Mouse (Mus musculus) 3134 (cell line): ENCODE measurements around the gene Arhgef10l.
A peak's percentile ranks its signal among the peaks of the same experiment; 100 is the strongest.

Experiments
- DNase-seq: peaks from one replicate; pipeline ENCODE4 v3.0.0-alpha.2; 2011; ENCODE audit warnings: low spot score; ENCODE audit not compliant: insufficient read length; ENCODE audit errors: extremely low read depth

The Arhgef10l gene

DNA sequence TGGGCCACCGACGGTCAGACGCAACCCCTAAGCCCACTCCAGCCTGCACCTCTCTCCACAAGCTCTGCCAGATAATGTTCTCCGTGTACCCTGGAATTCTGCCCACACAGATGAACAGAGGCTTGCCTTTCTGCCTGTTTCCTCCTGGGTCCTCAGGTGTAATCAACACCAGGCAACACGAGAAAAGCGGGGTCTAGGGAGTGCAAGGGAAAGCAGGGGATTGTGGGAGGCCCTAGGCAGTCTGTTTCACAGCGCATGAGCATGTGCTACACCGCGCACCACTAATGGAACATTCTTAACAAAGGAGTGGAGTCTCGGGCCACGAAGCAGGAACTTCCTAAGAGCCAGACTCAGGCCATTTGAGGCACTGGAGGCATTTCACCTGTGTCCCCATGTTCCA is 182.7 kb downstream of the Arhgef10l start:
- no peak for DNase-seq

DNA sequence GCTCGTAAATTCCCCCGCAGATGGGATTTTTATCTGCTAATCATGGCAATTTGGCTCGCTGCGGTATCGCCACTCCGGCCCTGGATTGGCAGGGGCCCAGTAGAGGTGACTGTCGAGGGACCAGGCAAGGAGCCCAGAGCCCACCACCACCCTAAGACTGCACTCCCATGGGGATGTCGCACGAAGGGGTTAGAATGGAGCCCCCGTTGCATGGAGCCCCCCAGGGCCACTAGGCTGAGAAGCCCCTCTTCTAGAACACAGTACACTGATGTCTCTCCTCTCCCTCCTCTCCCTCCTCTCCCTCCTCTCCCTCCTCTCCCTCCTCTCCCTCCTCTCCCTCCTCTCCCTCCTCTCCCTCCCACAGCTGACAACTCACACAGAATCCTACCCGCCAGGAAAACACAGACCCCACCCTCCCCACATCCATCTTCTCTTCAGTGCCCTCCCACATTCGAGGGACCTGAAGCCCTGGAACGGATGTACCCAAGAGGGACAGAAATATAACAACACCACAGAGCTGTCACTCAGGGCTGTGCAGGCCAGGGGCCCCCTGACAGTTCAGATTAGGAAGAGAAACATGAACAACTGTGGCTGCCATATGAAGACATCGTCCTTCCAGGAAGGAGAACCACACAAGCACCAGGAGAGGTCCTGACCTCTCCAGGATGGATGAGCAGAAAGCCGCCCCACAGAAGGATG is 185.3 kb downstream of the Arhgef10l start:
- DNase-seq = no peak

DNA sequence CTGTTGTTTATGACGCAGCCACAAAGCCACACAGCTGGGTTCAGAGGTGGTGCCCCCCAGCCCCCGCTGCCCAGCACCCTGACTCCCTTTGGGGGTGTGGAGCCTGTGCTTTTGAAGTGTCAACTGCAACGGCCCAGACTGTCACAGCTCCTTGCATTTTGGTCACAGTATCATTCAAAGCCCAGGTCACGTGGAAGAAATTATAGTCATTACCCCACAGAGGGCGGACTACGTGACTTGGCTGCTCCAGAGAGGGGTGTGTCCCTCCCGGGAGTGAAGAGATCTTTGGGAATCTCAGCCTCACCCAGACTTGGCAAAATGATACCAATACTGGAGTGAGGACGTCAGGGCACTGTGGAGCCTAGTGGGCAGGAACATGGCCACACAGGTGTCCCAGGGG is 190.6 kb downstream of the Arhgef10l start:
- DNase-seq = peak; percentile 66

DNA sequence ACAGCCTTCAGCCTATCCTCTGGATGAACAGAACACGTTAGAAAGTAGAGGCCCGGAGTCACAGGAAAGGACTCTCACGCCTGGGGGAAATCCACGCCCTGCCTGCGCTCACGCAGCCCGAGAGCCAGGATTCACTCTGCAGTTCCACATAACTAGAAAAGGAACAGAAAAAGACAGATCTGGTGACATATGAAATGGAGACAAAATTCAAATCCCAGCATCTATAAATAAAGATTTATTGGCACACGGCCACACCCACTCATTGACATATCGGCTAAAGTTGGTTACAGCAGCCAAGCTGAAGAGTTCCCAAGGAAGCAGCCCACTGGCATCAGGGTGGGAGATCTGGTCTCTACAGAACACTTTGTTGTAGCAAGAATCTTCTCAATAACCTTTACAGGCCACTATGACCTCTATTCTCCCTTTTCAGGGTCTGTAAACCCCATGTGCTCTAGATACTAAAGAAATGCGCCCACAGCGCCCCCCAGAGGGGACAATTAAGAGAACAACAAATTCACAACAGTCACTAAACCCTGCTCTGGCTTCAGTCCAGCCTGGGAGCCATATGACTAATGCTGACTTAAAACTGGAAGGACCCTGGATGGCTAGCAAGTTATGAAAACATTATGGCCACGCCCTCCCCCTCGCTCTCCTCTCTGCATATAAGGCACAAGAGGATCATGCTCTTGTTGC is 195.9 kb downstream of the Arhgef10l start:
- DNase-seq = peak; percentile 58

DNA sequence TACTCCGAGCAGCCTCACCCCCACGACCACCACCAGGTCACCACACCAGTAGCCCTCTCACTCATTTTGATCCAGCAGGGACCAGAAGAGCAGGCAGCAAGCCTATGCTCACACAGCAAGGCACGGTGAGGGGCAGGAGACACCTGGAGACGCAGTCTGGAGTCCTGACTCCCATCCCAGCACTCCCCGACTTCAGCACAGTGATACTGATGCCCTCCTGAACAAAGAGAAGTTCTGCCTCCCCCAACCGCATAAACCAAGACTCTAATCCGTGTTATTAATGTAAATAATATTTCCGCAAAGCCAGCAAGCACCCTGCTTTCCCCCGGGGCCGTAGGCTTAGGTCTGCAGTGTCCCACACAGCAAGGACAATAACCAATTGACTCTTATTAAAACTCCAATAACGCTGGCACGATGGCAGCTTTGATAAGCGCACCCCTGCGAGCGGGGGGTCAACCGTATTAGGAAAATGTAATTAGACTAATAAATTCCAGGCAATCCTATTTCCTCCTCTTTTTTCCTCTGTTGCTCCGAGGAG is 198.5 kb downstream of the Arhgef10l start:
- no peak for DNase-seq
